Mouse (Mus musculus) urinary bladder, adult 18-20 months (tissue): ENCODE data around the gene Sav1.

Experiments used
- DNase-seq, 2 experiments: peaks; one replicate each; pipeline ENCODE4 v3.0.0; 2022; ENCODE audit warnings: low spot score in 2 of 2, mixed read lengths in 2 of 2

Gene Sav1

GRCm38 (mm10) chr12:69962468-69962867, 24.3 kb downstream of the Sav1 start:
- peak; percentile 32 to 55 for DNase-seq

- DNase-seq = no peak
Observed at GRCm38 (mm10) chr12:69957378-69957777, 29.4 kb downstream of the Sav1 start.

- DNase-seq = no peak
Observed at GRCm38 (mm10) chr12:69947502-69947901, 39.3 kb downstream of the Sav1 start.

GRCm38 (mm10) chr12:69945861-69946260, 40.9 kb downstream of the Sav1 start:
- DNase-seq = no peak

- DNase-seq = no peak
Observed at GRCm38 (mm10) chr12:69941655-69942329, 45.0 kb downstream of the Sav1 start.

- DNase-seq = no peak
Observed at GRCm38 (mm10) chr12:69939291-69939690, 47.5 kb downstream of the Sav1 start.

GRCm38 (mm10) chr12:69937731-69938130, 49.1 kb downstream of the Sav1 start:
- DNase-seq = no peak

- DNase-seq = no peak
Observed at GRCm38 (mm10) chr12:69926716-69927115, 60.1 kb downstream of the Sav1 start.

GRCm38 (mm10) chr12:69924012-69924411, 62.8 kb downstream of the Sav1 start:
- DNase-seq = no peak

- DNase-seq = no peak
Observed at GRCm38 (mm10) chr12:69923603-69924002, 63.2 kb downstream of the Sav1 start.

- no peak for DNase-seq
Observed at GRCm38 (mm10) chr12:69923128-69923527, 63.7 kb downstream of the Sav1 start.

- DNase-seq = no peak
Observed at GRCm38 (mm10) chr12:69922099-69922498, 64.7 kb downstream of the Sav1 start.

GRCm38 (mm10) chr12:69917870-69918269, 68.9 kb downstream of the Sav1 start:
- no peak for DNase-seq
